Mouse (Mus musculus) kidney, adult 2 months (tissue): ENCODE results near the gene Timeless. TPM values are rescaled to one million over a fixed set of nuclear protein-coding genes. Genes with fewer than 3 reads are reported as not detected.
"Not testable (repeated sequence)": the region's sequence is repeated elsewhere in the genome, so short reads cannot be mapped to it uniquely, and the experiment has no call there.

ENCODE experiments used
- DNase-seq: peaks from one replicate; pipeline ENCODE4 v3.0.0; 2021
- H3K27ac ChIP-seq: fragments of 200-500 bp; 2 replicates; pipeline ENCODE4 v1.5.1; 2012; ENCODE audit warnings: low read depth, low read length, control low read depth, inconsistent platforms; ENCODE audit not compliant: insufficient read depth
- H3K27me3 ChIP-seq: fragments of 200-500 bp; replicated peaks from 2 replicates; pipeline ENCODE4 v1.6.1; 2012; ENCODE audit warnings: mild to moderate bottlenecking, moderate library complexity, low read length, inconsistent platforms; ENCODE audit not compliant: control insufficient read depth, insufficient read depth
- H3K36me3 ChIP-seq: fragments of 200-500 bp; 2 replicates; pipeline ENCODE4 v1.6.1; 2012; ENCODE audit warnings: mild to moderate bottlenecking, moderate library complexity, low read length, inconsistent platforms; ENCODE audit not compliant: control insufficient read depth, insufficient read depth
- H3K4me1 ChIP-seq: fragments of 200-500 bp; 2 replicates; pipeline ENCODE4 v1.6.1; 2011; ENCODE audit warnings: low read length; ENCODE audit not compliant: control insufficient read depth, insufficient read depth
- H3K4me3 ChIP-seq: fragments of 200-500 bp; 2 replicates; pipeline ENCODE4 v1.5.1; 2011; ENCODE audit warnings: mild to moderate bottlenecking, low read depth, low read length, control low read depth; ENCODE audit not compliant: insufficient read depth
- CTCF ChIP-seq: fragments of 200-500 bp; conservative IDR thresholded peaks from 2 replicates; pipeline ENCODE4 v1.5.1; 2011; ENCODE audit warnings: low read depth, mild to moderate bottlenecking, control low read depth, low read length, moderate library complexity, mixed read lengths; ENCODE audit not compliant: insufficient read depth, insufficient read length
- POLR2A ChIP-seq: fragments of 200-500 bp; IDR thresholded peaks from one replicate; pipeline ENCODE4 v1.6.1; 2011; ENCODE audit warnings: low read depth, low read length, control low read depth
- WGBS: fragments of 180-500 bp; shearing (Covaris S2); methylation state at CpG from one replicate; pipeline ENCODE4 v1.1.7; 2018; 5-methylcytosine and 5-hydroxymethylcytosine counted together
- polyA plus RNA-seq: library from polyadenylated mRNA; depleted of rRNA; stranded (reverse); fragments of >200 nt; gene quantifications from 2 replicates; pipeline ENCODE4 v1.2.3, GENCODE M21; 2012

Timeless gene
- polyA plus RNA-seq, 1 experiment = 3.8 TPM

DNA sequence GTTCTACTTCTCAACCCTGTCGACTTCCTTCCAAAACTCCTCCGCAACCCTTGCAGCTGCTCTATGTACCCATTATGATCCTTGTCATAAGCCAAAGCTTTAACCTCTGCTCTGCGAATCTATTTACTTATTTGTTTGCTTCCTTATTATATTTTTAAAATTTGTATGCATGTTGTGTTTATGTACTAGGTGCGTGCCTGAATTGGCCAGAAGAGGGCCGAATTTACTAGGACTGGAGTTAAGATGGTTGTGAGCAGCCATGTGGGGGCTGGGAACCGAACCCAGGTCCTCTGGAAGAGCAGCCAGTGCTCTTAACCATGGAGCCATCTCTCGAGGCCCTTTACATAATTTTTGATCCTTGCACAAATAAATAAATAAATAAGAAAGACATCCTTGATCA, 39.0 kb downstream of the Timeless start:
- WGBS = 35% methylated on average over 7 of the region's 7 CpGs

DNA sequence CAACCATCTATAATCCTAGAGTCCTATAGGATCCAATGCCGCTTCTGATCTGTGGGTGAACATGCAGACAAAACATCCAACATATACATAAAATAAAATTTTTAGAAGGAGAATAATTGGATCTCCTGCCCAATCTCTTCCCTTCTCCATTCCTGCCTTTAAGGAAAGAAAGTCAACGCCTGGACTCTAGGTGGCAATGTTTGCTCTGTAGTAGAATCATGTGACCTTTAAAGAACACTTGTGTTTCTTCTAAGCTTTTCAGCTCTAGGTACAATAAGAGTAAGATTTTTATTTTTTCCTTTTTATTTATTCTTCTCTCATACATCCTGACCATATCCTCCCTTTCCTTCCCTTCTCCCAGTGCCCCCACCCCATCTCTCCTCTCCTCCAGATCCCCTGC, 40.0 kb downstream of the Timeless start:
- H3K27me3 ChIP-seq = no peaks in the 10 kb centered on the region
- H3K4me1 ChIP-seq = peaks cover 3% of the 10 kb centered on the region; the same call in 1 of the 2 replicates
- peak; percentile 39 for DNase-seq
- no peak overlapping the region for H3K4me3 ChIP-seq
- H3K27ac ChIP-seq = no peak overlapping the region
- no peaks in the 10 kb centered on the region for H3K36me3 ChIP-seq
- WGBS = 54% methylated on average over 2 of the region's 2 CpGs
- TF ChIP-seq POLR2A (no peak), CTCF (no peak)

More for the DNA sequence above, 39.0 kb downstream of the Timeless start:
- Histone ChIP-seq H3K27ac (peak overlapping the region; percentile 77), H3K36me3 (no peaks in the 10 kb centered on the region), H3K4me1 (peaks cover 3% of the 10 kb centered on the region; the same call in 1 of the 2 replicates), H3K4me3 (peak overlapping the region; percentile 84), H3K27me3 (no peaks in the 10 kb centered on the region)
- DNase-seq = no peak
- TF ChIP-seq CTCF (no peak), POLR2A (no peak)

DNA sequence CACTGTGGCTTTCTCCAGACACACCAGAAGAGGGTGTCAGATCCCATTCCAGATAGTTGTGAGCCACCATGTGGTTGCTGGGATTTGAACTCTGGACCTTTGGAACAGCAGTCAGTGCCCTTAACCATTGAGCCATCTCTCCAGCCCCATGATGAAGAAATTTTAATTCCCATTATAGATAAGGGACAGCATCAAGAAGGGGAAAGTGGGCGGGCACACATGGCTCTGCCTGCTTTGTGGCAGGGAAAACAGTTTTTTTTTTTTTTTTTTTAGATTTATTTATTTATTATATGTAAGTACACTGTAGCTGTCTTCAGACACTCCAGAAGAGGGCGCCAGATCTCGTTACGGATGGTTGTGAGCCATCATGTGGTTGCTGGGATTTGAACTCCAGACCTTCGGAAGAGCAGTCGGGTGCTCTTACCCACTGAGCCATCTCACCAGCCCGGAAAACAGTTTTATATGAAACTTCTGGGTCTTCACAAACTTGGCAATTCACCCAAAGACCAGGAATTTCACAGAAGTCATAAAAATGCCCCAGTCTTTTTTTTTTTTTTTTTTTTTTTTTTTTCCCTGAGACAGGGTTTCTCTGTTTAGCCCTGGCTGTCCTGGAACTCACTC, 41.1 kb downstream of the Timeless start:
- H3K27ac ChIP-seq, H3K4me3 ChIP-seq, H3K36me3 ChIP-seq, H3K4me1 ChIP-seq, DNase-seq, H3K27me3 ChIP-seq: not testable (repeated sequence)
- WGBS = 89% methylated on average over 7 of the region's 7 CpGs

DNA sequence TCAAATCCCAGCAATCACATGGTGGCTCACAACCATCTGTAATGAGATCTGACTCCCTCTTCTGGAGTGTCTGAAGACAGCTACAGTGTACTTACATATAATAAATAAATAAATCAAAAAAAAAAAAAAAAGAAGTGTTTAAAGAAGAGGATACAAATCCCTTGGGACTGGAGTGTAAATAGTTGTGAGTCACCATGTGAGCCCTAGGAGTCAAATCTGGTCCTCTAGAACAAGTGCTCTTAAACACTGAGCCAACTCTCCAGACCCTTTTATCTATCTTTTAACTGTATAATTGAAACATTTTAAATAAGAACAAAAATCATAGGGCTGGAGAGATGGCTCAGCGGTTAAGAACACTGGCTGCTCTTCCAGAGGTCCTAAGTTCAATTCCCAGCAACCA, 43.5 kb downstream of the Timeless start:
- DNase-seq, H3K27ac ChIP-seq, H3K4me3 ChIP-seq, H3K4me1 ChIP-seq, H3K36me3 ChIP-seq, H3K27me3 ChIP-seq: not testable (repeated sequence)
- 83% methylated on average over 1 of the region's 1 CpGs for WGBS

DNA sequence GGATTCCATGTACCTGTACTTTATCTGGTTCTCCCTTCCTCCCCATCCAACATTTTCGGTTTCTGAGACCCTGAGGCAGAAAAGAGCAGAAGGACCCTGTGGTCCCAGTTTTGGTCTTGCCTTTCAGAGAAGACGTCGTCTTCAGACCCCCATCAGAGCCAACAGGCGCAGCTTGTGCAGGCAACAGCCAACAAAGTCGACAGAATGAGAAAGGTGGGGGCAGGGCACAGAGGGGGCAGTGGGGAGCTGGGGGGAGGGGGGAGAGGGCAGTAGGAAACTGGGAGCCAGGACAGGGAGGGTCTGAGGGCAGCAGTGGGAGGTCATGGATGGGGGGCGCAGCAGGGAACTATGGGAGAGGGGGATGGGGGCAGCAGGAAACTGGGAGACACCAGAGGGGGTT, 46.3 kb downstream of the Timeless start:
- H3K4me1 ChIP-seq = peaks cover 2% of the 10 kb centered on the region
- 72% methylated on average over 6 of the region's 6 CpGs for WGBS
- DNase-seq = no peak
- peaks cover 1% of the 10 kb centered on the region for H3K36me3 ChIP-seq
- H3K27me3 ChIP-seq = no peaks in the 10 kb centered on the region
- TF ChIP-seq POLR2A = no peak
- TF ChIP-seq CTCF = no peak
- no peak overlapping the region for H3K27ac ChIP-seq
- H3K4me3 ChIP-seq = no peak overlapping the region

DNA sequence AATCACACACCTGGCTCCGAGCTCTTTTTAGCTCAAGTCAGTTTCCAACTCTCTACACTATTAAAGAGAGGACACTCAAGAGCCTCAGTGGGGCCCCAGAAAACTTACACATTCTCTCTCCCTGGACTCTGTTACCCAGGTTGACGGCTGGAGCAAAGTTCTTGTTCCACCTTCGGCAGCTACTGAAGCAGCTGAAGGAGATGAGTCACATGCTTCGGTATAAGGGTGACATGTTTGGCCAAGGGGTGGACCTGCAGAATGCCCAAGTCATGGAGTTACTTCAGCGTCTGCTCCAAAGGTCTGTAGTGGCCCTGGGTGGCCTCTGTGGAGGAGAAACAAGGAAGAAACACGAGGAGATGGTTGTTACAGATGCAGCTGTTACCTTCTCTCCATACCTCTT, 49.1 kb downstream of the Timeless start:
- peak; percentile 66 for DNase-seq
- H3K4me3 ChIP-seq = no peak overlapping the region
- WGBS = 61% methylated on average over 6 of the region's 6 CpGs
- peaks cover 1% of the 10 kb centered on the region for H3K36me3 ChIP-seq
- peaks cover 3% of the 10 kb centered on the region for H3K4me1 ChIP-seq
- TF ChIP-seq CTCF = no peak
- no peaks in the 10 kb centered on the region for H3K27me3 ChIP-seq
- no peak overlapping the region for H3K27ac ChIP-seq

DNA sequence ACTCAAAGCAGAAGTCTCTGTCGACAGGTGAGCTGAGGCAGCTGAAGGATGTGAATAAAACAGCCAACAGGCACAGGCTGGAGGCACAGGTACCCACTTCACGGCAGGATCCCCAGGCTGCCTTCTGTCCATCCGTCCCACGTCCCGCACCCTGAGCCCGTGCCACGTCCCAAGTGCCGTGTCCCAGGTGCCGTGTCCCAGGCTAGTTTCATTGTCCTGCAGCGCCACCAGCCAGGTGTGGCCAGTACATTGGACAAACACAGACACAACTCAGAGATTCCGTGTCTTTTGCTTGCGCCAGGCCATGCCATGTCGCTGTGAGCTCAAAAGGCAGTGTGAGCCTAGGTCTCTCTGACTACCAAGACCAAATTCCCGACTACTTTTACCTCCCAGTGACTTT, 49.8 kb downstream of the Timeless start:
- WGBS = 92% methylated on average over 14 of the region's 14 CpGs
- Histone ChIP-seq H3K4me3 (no peak overlapping the region), H3K27me3 (no peaks in the 10 kb centered on the region), H3K4me1 (peaks cover 3% of the 10 kb centered on the region), H3K27ac (no peak overlapping the region), H3K36me3 (peaks cover 1% of the 10 kb centered on the region)
- TF ChIP-seq CTCF (no peak), POLR2A (no peak)
- no peak for DNase-seq

DNA sequence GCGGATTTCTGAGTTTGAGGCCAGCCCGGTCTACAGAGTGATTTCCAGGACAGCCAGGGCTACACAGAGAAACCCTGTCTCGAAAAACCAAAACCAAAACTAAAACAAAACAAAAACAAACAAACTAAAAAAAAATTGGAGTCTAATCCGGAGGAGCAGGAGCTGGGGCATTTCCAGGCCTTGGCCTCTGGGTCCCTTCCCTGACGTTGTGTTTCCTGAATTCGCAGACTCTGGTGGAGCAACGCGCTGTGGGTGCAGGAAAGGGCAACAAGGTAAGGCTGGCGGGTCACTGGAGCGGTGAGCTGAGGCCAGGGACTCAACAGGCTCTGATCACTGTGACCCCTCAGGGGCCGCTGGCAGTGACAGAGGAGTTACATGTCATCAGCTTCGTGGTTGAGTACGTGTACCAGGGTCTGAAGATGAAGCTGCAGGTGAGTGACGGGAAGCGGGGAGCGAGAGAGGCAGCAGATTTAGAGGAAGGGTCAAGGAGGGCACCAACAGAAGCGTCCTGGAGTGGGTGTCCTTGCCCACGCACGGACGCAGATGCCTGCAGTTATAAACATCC, 51.1 kb downstream of the Timeless start:
- WGBS = 72% methylated on average over 20 of the region's 20 CpGs
- DNase-seq = peak; percentile 54
- Histone ChIP-seq H3K4me1 (peaks cover 3% of the 10 kb centered on the region), H3K27me3 (no peaks in the 10 kb centered on the region), H3K27ac (peak overlapping the region; percentile 53), H3K4me3 (no peak overlapping the region), H3K36me3 (peaks cover 1% of the 10 kb centered on the region)
- TF ChIP-seq POLR2A = no peak
- no peak for TF ChIP-seq CTCF
